Mouse (Mus musculus) embryo, embryonic 10.5 days (tissue): ENCODE measurements at regions not wholly inside any gene's neighbourhood (a gene's known extent, or its start where the extent isn't known, plus 50 kb on each side); places are given as distances from the start of the nearest gene placed in this dataset.

Experiments used
- DNase-seq: peaks from one replicate; pipeline ENCODE4 v3.0.0-alpha.2; 2015; ENCODE audit warnings: low spot score

GRCm38 (mm10) chr15:71375775-71376174 lies 2458.6 kb upstream of the Gm6569 start:
- peak; percentile 59 for DNase-seq
